Mouse (Mus musculus): ENCODE data around the gene Scnn1a. TPM values are rescaled to one million over a fixed set of nuclear protein-coding genes. Genes with fewer than 3 reads are reported as not detected.

Gene Scnn1a
- polyA plus RNA-seq, 1 experiment from 2014 or later = 0.74 TPM

GRCm38 (mm10) chr6:125389853-125390252 lies 69.4 kb downstream of the Scnn1a start:
- Histone ChIP-seq H3K4me2 (ENCODE audit: low read depth, low read length) (no peak overlapping the region), H3K27me3 (ENCODE audit: control insufficient read depth, insufficient read depth, low read depth, low read length) (no peaks in the 10 kb centered on the region), H3K4me3 (ENCODE audit: low read depth, low read length) (no peak overlapping the region), H3K27ac (ENCODE audit: low read length) (no peak overlapping the region), H3K9me3 (replicated peaks; ENCODE audit: control insufficient read depth, low read length) (no peaks in the 10 kb centered on the region), H3K36me3 (ENCODE audit: control insufficient read depth, insufficient read depth) (no peaks in the 10 kb centered on the region), H3K4me1 (ENCODE audit: control insufficient read depth, low read depth, low read length) (no peaks in the 10 kb centered on the region; the same call in 1 of the 2 replicates), H3K9ac (ENCODE audit: low read depth, low read length) (no peak overlapping the region)
- 59% methylated on average over 5 of the region's 5 CpGs for WGBS (ENCODE audit: insufficient replicate concordance)
- ATAC-seq (ENCODE audit: low read depth) = no peak

Other genes starting within 250 kb of the Scnn1a start
- 18.2 and 22.9 TPM in 2 replicates for gene Chd4, start 224.7 kb upstream of the Scnn1a start, polyA plus RNA-seq (2015; fragmentation: Nextera tagmentation; extraction: Ambion mirVana)
- 25.2 and 25.3 TPM in 2 replicates for gene Nop2, start 188.8 kb upstream of the Scnn1a start, polyA plus RNA-seq (2015; fragmentation: Nextera tagmentation; extraction: Ambion mirVana)
- gene Iffo1, start 175.4 kb upstream of the Scnn1a start, polyA plus RNA-seq (2015; fragmentation: Nextera tagmentation; extraction: Ambion mirVana) = 3.0 and 4.2 TPM in 2 replicates
- 1,120 and 1,202 TPM in 2 replicates for gene Gapdh, start 154.2 kb upstream of the Scnn1a start, polyA plus RNA-seq (2015; fragmentation: Nextera tagmentation; extraction: Ambion mirVana)
- 96.1 and 98.1 TPM in 2 replicates for gene Ncapd2, start 129.0 kb upstream of the Scnn1a start, polyA plus RNA-seq (2015; fragmentation: Nextera tagmentation; extraction: Ambion mirVana)
- 145 and 162 TPM in 2 replicates for gene Mrpl51, start 128.9 kb upstream of the Scnn1a start, polyA plus RNA-seq (2015; fragmentation: Nextera tagmentation; extraction: Ambion mirVana)
- gene Vamp1, start 105.1 kb upstream of the Scnn1a start, polyA plus RNA-seq (2015; fragmentation: Nextera tagmentation; extraction: Ambion mirVana) = 1.5 and 1.8 TPM in 2 replicates
- gene Tapbpl, start 88.8 kb upstream of the Scnn1a start, polyA plus RNA-seq (2015; fragmentation: Nextera tagmentation; extraction: Ambion mirVana) = 9.1 and 9.7 TPM in 2 replicates
- 1.1 and 1.5 TPM in 2 replicates for gene Cd27, start 83.6 kb upstream of the Scnn1a start, polyA plus RNA-seq (2015; fragmentation: Nextera tagmentation; extraction: Ambion mirVana)
- not detected in 2 replicates for gene Tuba3a, start 34.6 kb upstream of the Scnn1a start, polyA plus RNA-seq (2015; fragmentation: Nextera tagmentation; extraction: Ambion mirVana)
- 22.3 and 22.5 TPM in 2 replicates for gene Ltbr, start 6.8 kb upstream of the Scnn1a start, polyA plus RNA-seq (2015; fragmentation: Nextera tagmentation; extraction: Ambion mirVana)
- gene Tnfrsf1a, start 28.7 kb downstream of the Scnn1a start, polyA plus RNA-seq (2015; fragmentation: Nextera tagmentation; extraction: Ambion mirVana) = 30.5 and 32.8 TPM in 2 replicates
- gene Plekhg6, start 60.1 kb downstream of the Scnn1a start, polyA plus RNA-seq (2015; fragmentation: Nextera tagmentation; extraction: Ambion mirVana) = 0.65 and 0.86 TPM in 2 replicates
- gene Cd9, start 174.1 kb downstream of the Scnn1a start, polyA plus RNA-seq (2015; fragmentation: Nextera tagmentation; extraction: Ambion mirVana) = 165 and 168 TPM in 2 replicates
- 10.4 and 11.9 TPM in 2 replicates for gene Vwf, start 226.1 kb downstream of the Scnn1a start, polyA plus RNA-seq (2015; fragmentation: Nextera tagmentation; extraction: Ambion mirVana)